16 mouse cellular contexts compared by ENCODE assay signal in the genomic region with DNA sequence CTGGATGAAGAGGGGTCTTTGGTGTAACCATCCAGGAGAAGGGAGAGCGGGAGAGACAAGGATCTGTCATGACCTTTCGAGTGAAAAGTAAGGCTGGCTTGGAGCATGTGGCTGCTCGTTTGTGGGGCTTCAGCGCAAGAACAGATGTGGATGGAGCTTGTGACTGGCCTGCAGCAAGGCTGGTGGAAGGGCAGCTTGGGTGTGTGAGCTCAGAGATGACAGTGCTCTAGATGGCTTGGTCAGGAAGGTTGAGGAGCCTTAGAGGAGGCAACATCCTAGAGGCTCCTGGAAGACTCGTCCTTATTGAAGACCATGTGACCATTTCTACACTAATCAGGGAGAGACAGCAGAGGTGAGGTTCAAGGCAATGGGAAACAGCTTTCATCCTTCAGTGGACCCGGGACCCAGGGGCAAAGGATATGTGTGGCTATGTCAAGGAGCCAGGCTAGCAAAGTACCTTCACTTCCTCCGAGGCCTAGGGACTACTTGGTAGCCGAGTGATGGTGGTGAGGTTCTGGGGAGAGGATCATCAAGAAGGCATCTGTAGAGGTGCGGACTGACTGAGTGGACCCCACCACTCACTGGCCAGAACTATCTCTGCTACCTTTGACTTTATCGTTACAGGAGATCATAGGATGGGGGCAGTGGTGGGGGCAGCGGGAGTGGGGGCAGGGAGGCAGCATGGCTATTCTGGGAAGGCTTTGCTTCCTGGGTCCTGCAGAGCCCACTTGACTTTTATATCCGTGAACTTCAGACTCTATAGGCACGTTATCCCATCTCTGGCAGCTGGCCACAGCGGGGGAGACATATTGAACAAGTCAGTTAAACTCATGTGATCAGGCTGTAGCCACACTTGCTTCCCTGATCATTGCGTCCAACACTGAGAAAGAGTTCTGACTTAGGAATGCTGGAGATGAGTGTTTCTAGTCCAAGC. TPM values are rescaled to one million over a fixed set of nuclear protein-coding genes. Genes with fewer than 3 reads are reported as not detected.
DNase-seq lines count a peak whose midpoint lies in the region; ATAC-seq and TF ChIP-seq lines count a peak whose summit lies in the region.
"Had no signal": no experiment of that assay in that cellular context is flagged by ENCODE, and none has a peak within 500 bp of the region (broad histone marks: within the 10 kb centered on the region; RNA-seq: fewer than 3 reads in every experiment).

No protein-coding gene starts in this region.

- H3K27ac ChIP-seq in lung, postnatal 0 days (ENCODE audit: low read length), result peak overlapping the region; percentile 66
- peak overlapping the region; percentile 79 for H3K27ac ChIP-seq in heart, embryonic 16.5 days (ENCODE audit: low read length)
- 0 out of 2 replicates have a peak overlapping the region, but pooled peaks have one; percentile 17 for H3K27ac ChIP-seq in stomach, embryonic 16.5 days (ENCODE audit: low read length)
- H3K27ac ChIP-seq: embryonic facial prominence, embryonic 13.5 days; hindbrain, embryonic 10.5 days; limb, embryonic 13.5 days had no signal

- 83% methylated on average over 15 of the region's 15 CpGs for WGBS in lung, postnatal 0 days
- WGBS in heart, embryonic 16.5 days, result 68% methylated on average over 15 of the region's 15 CpGs
- WGBS in stomach, embryonic 16.5 days, result 85% methylated on average over 15 of the region's 15 CpGs

- ATAC-seq in lung, postnatal 0 days, result no peak
- ATAC-seq in heart, embryonic 16.5 days (replicated peaks; ENCODE audit: extremely low read depth, insufficient read depth, low FRiP score), result no peak
- no peak for ATAC-seq in stomach, embryonic 16.5 days (ENCODE audit: insufficient read depth, low FRiP score)

- peaks cover 48% of the 10 kb centered on the region for H3K36me3 ChIP-seq in lung, postnatal 0 days (ENCODE audit: insufficient read depth, low read length)
- peaks cover 58% of the 10 kb centered on the region for H3K36me3 ChIP-seq in heart, embryonic 16.5 days (ENCODE audit: control insufficient read depth, insufficient read depth)
- H3K36me3 ChIP-seq in stomach, embryonic 16.5 days (ENCODE audit: control insufficient read depth, insufficient read depth, low read length), result peaks cover 28% of the 10 kb centered on the region

- no peaks in the 10 kb centered on the region for H3K27me3 ChIP-seq in lung, postnatal 0 days (replicated peaks; ENCODE audit: insufficient read depth, low read length)
- H3K27me3 ChIP-seq in heart, embryonic 16.5 days (ENCODE audit: control insufficient read depth, insufficient read depth, low read length), result no peaks in the 10 kb centered on the region
- no peaks in the 10 kb centered on the region for H3K27me3 ChIP-seq in stomach, embryonic 16.5 days (ENCODE audit: control insufficient read depth, insufficient read depth, low read length)
- H3K27me3 ChIP-seq: CH12.LX; embryonic facial prominence, embryonic 13.5 days; limb, embryonic 13.5 days had no signal

- DNase-seq in kidney, adult 11 months, result peak; percentile 60
- DNase-seq in kidney, postnatal 10 days, result no peak
- no peak for DNase-seq in lung, postnatal 0 days (ENCODE audit: low spot score)
- DNase-seq in lung, postnatal 25 days (ENCODE audit: low spot score), result no peak
- DNase-seq in ovary, postnatal 10 days (ENCODE audit: low spot score), result no peak
- DNase-seq in embryo, embryonic 11 days, result no peak
- DNase-seq: cerebellum, adult 11 months had no signal

- H3K4me2 ChIP-seq in lung, postnatal 0 days (replicated peaks; ENCODE audit: low read depth, low read length), result no peak overlapping the region
- peak overlapping the region; percentile 14; the same call in 1 of the 2 replicates for H3K4me2 ChIP-seq in heart, embryonic 16.5 days (ENCODE audit: low read depth, low read length)
- no peak overlapping the region for H3K4me2 ChIP-seq in stomach, embryonic 16.5 days (ENCODE audit: low read depth, low read length)
- H3K4me2 ChIP-seq: embryonic facial prominence, embryonic 13.5 days; limb, embryonic 13.5 days had no signal

- TF ChIP-seq CTCF in lung, postnatal 0 days (IDR thresholded peaks at IDR 0.05), result no peak

- TF ChIP-seq EP300 in lung, postnatal 0 days (IDR thresholded peaks at IDR 0.05), result no peak

- no peak overlapping the region for H3K4me3 ChIP-seq in lung, postnatal 0 days (ENCODE audit: low read depth, low read length)
- H3K4me3 ChIP-seq in heart, embryonic 16.5 days (ENCODE audit: low read length), result no peak overlapping the region
- no peak overlapping the region for H3K4me3 ChIP-seq in stomach, embryonic 16.5 days (replicated peaks; ENCODE audit: low read length)
- H3K4me3 ChIP-seq: embryonic facial prominence, embryonic 13.5 days; hindbrain, embryonic 10.5 days; limb, embryonic 13.5 days had no signal

- no peaks in the 10 kb centered on the region for H3K9me3 ChIP-seq in lung, postnatal 0 days (ENCODE audit: low read length)
- no peaks in the 10 kb centered on the region for H3K9me3 ChIP-seq in heart, embryonic 16.5 days (replicated peaks; ENCODE audit: control insufficient read depth, low read length)
- no peaks in the 10 kb centered on the region for H3K9me3 ChIP-seq in stomach, embryonic 16.5 days (replicated peaks; ENCODE audit: control insufficient read depth, low read length)
- H3K9me3 ChIP-seq: embryonic facial prominence, embryonic 13.5 days; hindbrain, embryonic 10.5 days; limb, embryonic 13.5 days had no signal

- peaks cover 5% of the 10 kb centered on the region for H3K4me1 ChIP-seq in lung, postnatal 0 days (ENCODE audit: insufficient read depth, low read depth, low read length)
- H3K4me1 ChIP-seq in heart, embryonic 16.5 days (ENCODE audit: control insufficient read depth, insufficient read depth, low read length), result peaks cover 48% of the 10 kb centered on the region
- peaks cover 7% of the 10 kb centered on the region for H3K4me1 ChIP-seq in stomach, embryonic 16.5 days (ENCODE audit: control insufficient read depth, insufficient read depth, low read length)

- H3K9ac ChIP-seq in lung, postnatal 0 days (replicated peaks; ENCODE audit: low read depth), result no peak overlapping the region
- H3K9ac ChIP-seq in heart, embryonic 16.5 days (ENCODE audit: low read length), result peak overlapping the region; percentile 32
- H3K9ac ChIP-seq in stomach, embryonic 16.5 days (ENCODE audit: low read length), result no peak overlapping the region
- H3K9ac ChIP-seq: limb, embryonic 13.5 days had no signal

RNA-seq across cellular contexts. Expression of a gene that starts 6.6 kb away (rescaled TPM):
- polyA plus RNA-seq in lung, postnatal 0 days (2015; fragmentation: Nextera tagmentation; extraction: Ambion mirVana), result 9.5 and 13.4 TPM in 2 replicates
- polyA plus RNA-seq in heart, embryonic 16.5 days (2015; fragmentation: Nextera tagmentation; extraction: Ambion mirVana), result 9.4 and 13.1 TPM in 2 replicates
- 13.3 and 13.5 TPM in 2 replicates for polyA plus RNA-seq in stomach, embryonic 16.5 days (2015; fragmentation: Nextera tagmentation; extraction: Ambion mirVana)

RNA-seq across cellular contexts. Expression of a gene that starts 19.0 kb away (rescaled TPM):
- 0.12 and 0.21 TPM in 2 replicates for polyA plus RNA-seq in lung, postnatal 0 days (2015; fragmentation: Nextera tagmentation; extraction: Ambion mirVana)
- 0.22 and 0.40 TPM in 2 replicates for polyA plus RNA-seq in heart, embryonic 16.5 days (2015; fragmentation: Nextera tagmentation; extraction: Ambion mirVana)
- 0.24 and 0.30 TPM in 2 replicates for polyA plus RNA-seq in stomach, embryonic 16.5 days (2015; fragmentation: Nextera tagmentation; extraction: Ambion mirVana)
- polyA plus RNA-seq: hindbrain, embryonic 10.5 days had no signal

RNA-seq across cellular contexts. Expression of a gene that starts 21.4 kb away (rescaled TPM):
- not detected in 2 replicates for polyA plus RNA-seq in lung, postnatal 0 days (2015; fragmentation: Nextera tagmentation; extraction: Ambion mirVana)
- polyA plus RNA-seq in heart, embryonic 16.5 days (2015; fragmentation: Nextera tagmentation; extraction: Ambion mirVana), result not detected in 2 replicates
- polyA plus RNA-seq in stomach, embryonic 16.5 days (2015; fragmentation: Nextera tagmentation; extraction: Ambion mirVana), result not detected in 2 replicates
- polyA plus RNA-seq: embryonic facial prominence, embryonic 13.5 days; hindbrain, embryonic 10.5 days; limb, embryonic 13.5 days; neural tube, embryonic 14.5 days; stomach, embryonic 14.5 days; urinary bladder, adult 2 months had no signal

RNA-seq across cellular contexts. Expression of a gene that starts 21.9 kb away (rescaled TPM):
- polyA plus RNA-seq in lung, postnatal 0 days (2015; fragmentation: Nextera tagmentation; extraction: Ambion mirVana), result 58.2 and 68.8 TPM in 2 replicates
- polyA plus RNA-seq in heart, embryonic 16.5 days (2015; fragmentation: Nextera tagmentation; extraction: Ambion mirVana), result 39.4 and 42.6 TPM in 2 replicates
- 34.0 and 40.1 TPM in 2 replicates for polyA plus RNA-seq in stomach, embryonic 16.5 days (2015; fragmentation: Nextera tagmentation; extraction: Ambion mirVana)

RNA-seq across cellular contexts. Expression of a gene that starts 26.7 kb away (rescaled TPM):
- polyA plus RNA-seq in lung, postnatal 0 days (2015; fragmentation: Nextera tagmentation; extraction: Ambion mirVana), result 24.1 TPM in 2 replicates
- 31.8 and 33.0 TPM in 2 replicates for polyA plus RNA-seq in heart, embryonic 16.5 days (2015; fragmentation: Nextera tagmentation; extraction: Ambion mirVana)
- 32.4 and 34.0 TPM in 2 replicates for polyA plus RNA-seq in stomach, embryonic 16.5 days (2015; fragmentation: Nextera tagmentation; extraction: Ambion mirVana)

Comparison
In these comparisons a context has a peak if more than half of its experiments do, and no peak if none do; other contexts are left out.
1. H3K27ac ChIP-seq: peak in every context shown above with its lines; median percentile 79 in heart, embryonic 16.5 days; 66 in lung, postnatal 0 days; 17 in stomach, embryonic 16.5 days.